Mouse (Mus musculus): ENCODE measurements around the gene Inpp5d.

The Inpp5d gene

DNA sequence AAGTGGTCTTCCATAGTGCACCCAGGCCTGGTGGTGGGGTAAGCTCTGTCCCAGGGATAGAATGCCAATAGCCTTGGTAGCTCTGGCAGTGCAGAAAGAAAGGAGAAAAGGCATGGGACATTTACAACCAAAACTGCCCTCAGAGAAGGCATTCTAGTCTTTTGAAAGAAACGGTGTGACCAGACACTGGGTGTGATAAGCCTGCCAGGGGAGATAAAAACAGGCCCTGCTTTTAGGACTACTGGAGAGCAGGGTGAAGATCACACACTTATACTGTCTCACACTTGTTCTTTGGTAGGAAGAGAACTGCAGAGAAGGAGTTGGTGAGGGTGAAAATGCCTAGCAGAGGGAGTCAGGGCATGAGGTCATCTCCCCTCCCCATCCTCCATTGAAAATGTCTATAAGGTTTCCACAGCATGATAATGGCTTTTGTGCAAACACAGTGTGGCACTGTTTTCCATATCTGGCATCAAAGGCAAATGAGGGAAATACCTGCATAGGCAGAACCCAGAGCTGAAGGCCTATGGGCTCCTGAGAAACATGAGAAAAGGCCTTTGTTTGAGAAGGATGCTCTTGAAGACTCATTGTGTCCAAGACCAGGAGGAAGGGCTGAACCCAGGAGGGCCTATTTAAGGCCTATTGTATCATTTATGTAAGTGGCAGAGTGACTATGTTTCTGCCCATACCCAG, 4.0 kb downstream of the Inpp5d start:
- no peak for DNase-seq (ENCODE audit: extremely low spot score)

DNA sequence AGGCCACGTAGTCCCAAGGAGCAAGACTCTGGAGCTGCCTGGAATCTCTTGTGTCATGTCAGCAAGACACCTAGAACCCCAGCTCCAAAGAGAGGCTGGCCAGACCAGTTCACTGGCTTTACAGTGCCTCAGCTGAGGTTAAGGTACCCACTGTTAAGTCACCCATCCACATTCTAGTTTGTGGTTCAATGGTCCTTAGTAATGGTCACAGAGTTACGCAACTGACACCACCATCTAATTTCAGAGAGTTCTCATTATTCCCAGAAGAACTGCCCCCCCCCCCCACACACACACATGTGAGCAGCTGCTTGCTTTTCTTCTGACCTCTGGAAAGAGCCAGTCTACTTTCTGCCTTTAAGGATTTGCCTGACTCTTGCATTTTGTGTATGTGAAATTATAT, 4.7 kb downstream of the Inpp5d start:
- DNase-seq (ENCODE audit: extremely low spot score), result no peak

DNA sequence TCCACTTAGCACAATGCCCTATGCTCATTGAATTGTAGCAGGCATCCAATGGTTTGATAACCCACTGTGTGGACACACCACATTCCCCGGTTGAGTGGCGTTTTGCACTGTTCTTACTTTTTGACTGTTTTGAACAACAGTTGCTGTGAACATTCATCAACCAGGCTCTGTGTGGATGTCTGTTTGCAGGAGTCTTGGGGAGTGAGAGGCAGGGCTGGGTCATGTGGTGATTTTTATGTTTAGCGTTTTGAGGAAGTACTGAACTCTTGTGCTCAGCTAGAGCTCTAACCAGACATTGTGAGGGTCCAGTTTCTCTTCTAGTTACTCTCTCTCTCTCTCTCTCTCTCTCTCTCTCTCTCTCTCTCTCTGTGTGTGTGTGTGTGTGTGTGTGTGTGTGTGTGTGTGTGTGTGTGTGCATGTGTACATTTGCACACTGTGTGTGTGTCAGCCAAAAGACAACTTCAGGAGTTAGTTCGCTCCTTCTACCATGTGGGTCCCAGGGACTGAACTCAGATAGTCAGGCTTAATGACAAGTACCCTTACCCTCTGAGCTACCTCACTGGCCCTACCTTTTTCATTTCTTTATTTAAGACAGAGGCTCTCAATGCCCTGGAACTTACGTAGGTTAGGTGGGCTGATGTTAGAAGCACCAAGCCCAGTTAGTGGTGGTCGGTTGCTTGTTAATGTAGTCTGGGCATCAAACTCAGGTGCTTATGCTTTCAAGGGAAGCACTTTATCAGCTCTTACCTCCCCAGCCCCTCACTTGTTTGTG, 5.3 kb downstream of the Inpp5d start:
- DNase-seq (ENCODE audit: extremely low spot score), result no peak

DNA sequence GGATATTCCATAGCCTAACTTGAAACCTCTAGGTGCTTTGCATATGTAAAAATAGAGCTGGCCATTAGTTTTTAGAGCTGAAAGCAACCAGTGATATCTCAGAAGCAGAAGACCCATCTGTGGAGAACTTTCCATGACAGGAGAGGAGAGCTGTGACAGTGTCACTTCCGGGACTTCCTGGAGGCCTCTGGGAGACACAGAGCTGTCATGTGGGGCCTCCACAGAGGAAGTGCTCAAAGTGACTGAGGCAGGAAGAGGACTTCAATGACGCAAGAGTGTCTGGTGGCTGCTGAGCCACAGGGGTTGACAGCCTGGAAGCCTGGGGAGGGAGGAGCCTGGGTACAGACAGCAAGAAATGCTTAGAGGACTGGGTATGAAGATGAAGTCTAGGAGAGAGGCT, 6.2 kb downstream of the Inpp5d start:
- no peak for DNase-seq (ENCODE audit: extremely low spot score)

DNA sequence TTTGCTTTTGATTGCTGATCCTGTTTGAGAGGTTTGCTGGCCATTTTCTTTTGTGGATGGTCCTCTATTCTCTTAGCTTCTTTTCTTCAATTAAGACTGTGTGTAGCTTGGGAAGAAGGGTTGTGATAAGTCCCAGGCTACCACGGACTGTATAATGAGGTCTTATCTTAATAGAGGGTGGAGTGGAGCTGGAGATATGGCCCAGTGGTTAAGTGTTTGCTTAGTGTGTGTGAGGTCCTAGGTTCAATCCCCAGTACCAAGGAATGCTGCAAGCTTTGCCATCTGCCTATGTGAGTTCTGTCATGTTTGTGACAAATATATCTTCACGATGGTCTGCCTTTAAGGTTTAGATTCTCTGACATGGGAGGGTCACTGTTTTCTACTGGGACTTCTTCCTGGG, 8.0 kb downstream of the Inpp5d start:
- DNase-seq (ENCODE audit: extremely low spot score), result no peak

DNA sequence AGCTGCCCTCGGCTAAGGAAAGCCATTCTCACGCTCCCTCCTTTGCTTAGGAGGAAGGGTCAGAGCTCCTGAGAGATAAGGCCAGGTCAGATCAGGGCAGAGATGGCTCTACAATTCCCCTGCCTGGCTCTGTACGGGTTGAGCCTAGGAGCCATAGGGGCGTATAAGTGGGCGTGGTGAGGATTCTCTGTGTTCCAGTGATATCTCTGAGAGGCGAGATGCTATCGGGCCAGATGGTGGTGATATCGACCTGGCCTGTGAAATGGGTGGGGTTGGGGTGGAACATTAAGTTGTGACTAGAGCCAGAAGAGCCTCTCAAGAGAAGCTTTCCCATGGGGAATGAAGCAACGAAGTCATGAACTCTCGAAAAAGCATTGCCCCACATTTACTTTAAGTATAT, 11.5 kb downstream of the Inpp5d start:
- DNase-seq (ENCODE audit: extremely low spot score), result no peak

DNA sequence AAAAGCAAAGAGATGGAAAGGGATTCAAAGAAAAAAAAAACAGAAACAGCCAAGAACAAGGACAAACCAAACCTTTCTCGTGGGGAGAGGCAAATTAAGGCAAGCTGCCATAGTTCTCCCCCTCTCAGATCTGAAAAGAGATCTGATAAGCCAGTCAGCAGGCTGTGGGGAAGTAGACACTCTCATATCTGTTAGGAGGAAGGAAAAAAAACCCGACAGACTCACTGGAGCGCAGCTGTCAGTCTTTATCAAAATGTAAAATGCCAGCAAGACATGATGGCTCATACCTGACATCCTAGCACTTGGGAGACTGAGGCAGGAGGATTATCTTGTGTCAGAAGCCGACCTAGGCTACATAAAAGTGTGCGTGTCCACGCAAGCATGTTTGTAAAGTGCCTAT, 12.1 kb downstream of the Inpp5d start:
- no peak for DNase-seq (ENCODE audit: extremely low spot score)

DNA sequence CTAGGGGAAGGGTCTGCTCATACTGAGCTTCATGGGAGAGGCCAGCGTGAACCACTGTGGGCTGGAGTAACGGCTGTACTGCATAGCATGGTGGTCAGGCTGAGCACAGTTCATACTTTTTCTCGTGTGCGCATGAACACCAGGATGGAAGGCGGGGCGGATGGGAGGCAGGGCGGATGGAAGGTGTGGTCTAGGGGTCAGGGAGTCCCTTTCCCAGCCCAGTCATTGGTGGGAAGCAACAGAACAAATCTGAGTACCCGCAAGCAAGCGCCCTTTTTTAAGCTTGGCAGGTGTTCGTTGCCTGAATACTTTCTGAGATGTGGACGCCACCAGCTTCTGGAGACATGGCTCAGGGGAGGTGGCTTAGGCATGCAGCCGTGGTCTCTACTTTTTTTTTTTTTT, 16.6 kb downstream of the Inpp5d start:
- DNase-seq (ENCODE audit: extremely low spot score), result no peak

DNA sequence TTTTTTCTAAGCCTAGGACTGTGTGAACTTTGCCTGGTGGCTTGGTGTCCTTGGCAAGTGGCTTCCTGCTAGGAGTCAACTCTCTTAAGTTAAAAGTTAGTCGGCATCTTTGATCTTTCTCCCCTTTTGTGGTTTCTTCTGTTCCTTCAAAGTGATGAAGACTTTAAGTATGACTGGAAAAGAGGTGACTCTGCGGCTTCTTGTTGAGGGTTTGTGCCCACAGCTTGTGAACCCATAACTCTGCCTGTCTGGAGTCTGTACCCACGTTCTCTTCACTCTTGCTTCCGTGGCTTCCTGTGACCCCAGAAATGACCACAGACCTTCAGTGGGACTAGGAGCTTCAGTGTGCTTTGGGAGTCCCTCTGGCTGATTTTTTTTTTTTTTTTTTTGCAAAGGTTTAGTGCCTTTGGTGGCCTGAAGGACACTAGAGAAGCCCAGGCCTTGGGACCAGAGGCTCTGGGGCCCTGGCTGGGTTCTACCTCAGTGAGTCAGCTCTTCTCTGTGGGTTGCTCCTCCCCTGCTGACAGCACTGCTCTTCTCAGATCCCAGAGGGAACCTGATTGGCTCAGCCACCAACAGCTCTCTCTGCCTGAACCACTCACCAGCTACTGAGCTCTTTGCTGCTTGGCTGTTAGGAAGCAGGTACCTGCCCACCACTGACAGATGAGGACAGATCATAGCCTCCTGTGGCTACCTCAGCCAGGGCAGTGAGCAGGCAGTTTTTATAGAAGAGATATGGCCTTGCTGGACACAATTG, 17.2 kb downstream of the Inpp5d start:
- no peak for DNase-seq (ENCODE audit: extremely low spot score)

DNA sequence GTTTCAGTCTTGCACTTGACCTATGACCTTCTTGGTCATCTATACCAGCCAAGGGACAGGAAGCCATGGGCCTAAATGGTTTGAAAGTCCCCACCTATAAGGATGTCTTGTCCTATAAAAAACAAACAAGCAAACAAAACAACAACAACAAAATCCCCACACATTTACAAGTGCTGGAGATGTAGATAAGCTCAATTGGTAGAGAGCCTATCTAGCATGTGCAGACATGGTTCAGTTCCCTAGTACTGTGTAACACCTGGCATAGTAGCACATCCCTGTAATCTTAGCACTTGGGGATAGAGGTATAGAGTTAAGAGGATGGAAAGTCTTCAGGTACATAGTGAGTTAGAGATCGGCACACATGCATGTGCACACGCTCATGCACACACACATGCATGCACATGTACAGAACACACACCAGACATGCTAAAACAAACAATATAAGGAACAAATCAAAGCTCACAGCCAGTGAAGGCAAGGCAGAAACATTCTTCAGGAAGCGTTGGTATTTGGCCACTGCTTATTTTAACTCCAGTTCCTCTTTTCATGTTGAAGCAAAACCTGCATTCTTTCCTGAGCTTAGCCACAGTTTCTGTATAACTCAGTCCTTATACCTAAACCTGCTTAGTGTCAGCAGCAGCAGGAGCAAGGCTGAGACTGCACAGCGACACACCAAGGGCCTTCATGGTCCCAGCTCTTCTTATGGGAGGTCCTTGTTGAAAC, 17.9 kb downstream of the Inpp5d start:
- DNase-seq (ENCODE audit: extremely low spot score), result no peak

DNA sequence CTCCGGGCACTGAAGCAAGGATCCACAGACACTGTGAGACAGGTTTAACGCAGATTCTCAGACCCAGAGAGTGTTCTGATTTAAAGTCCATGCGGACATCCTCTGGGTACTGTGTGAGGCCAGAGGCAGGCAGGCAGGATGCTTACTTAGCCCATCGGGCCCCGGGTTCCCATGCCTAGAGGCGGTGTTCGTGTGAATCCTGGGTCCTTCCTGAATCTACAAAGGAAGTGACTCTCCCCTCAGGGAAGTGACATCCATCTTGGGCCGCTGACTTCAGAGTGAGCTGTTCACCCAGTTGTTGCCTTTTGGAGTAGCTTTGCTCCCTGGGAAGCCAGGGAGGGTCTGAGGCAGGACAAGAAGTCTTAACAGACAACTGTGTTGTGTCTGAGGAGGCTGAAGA, 19.6 kb downstream of the Inpp5d start:
- no peak for DNase-seq (ENCODE audit: extremely low spot score)

DNA sequence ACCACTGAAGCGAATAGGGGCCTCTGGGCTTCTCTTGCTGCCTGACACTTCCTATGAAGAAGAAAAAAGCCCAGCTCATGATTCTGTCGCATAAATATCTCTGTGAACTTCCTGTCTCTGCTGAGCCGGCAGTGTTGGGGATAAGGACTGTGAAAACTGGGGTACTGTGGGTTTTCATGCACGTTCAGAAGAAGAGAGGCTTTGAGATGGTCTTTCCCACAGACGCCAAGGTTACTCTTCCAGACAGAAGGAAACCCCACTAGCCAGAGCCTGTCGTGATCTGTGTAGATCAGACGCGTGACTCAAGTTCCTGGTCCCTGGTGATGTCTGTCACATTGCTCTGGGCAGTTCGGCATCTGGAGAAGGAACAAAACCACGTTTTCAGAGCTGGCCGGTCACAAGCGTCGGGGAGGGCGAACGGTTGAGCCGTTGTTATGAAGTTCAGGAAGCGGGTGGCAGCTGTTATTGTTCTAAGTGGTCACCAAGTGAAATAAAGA, 20.1 kb downstream of the Inpp5d start:
- DNase-seq (ENCODE audit: extremely low spot score), result no peak

DNA sequence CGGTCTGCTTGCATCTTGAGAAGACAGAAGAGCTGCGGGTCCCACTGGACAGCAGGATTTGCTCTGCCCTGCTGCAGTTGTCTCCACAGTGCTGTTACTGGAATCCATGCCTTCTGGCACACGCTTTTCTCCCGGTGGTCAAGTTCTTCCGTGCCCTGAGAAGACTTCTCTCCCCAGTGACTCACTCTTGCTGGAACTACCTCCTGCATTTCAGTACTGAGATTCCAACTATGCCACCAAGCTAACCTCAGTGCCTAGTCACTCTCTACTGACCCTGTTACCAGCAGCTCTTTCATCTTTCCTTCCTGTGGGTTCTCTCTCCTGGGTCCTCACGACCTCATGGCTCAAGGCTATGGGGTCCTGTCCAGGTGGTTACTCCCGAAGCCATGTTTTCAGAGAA, 22.9 kb downstream of the Inpp5d start:
- DNase-seq (ENCODE audit: extremely low spot score), result no peak

DNA sequence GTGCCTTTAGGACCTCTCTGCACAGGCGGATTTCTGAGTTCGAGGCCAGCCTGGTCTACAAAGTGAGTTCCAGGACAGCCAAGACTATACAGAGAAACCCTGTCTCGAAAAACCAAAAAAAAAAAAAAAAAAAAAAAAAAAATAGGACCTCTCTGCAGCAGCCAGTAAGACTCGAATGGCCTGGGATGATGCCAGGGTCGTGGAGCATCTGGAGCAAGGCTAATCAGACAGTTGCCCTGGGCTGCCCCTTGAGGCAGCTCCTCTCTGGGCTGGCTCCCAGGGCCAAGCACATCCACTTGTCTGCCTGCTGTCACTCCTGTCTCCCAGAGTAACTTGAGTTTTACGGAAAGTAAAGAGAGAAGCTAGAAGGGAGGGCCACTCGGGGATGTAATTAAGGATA, 24.9 kb downstream of the Inpp5d start:
- no peak for DNase-seq (ENCODE audit: extremely low spot score)

DNA sequence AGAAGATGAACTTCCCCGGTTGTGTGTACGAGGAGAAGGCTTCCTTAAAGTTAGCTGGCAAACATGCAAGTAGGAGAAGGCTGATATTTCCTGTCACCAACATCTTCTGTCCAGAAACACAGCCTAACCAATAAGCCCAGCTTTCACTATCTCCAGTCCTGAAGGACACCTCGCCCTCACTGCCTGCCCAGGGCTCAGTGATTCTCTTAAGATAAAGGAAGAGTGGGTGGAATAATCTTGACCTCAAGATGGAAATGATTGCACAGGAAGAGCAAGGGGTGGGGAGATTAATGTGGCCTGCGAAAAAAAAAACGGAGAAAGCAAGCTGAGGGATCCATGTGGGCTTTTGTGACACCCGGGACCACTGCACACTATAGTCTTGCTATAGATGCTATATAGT, 25.6 kb downstream of the Inpp5d start:
- DNase-seq (ENCODE audit: extremely low spot score), result no peak

DNA sequence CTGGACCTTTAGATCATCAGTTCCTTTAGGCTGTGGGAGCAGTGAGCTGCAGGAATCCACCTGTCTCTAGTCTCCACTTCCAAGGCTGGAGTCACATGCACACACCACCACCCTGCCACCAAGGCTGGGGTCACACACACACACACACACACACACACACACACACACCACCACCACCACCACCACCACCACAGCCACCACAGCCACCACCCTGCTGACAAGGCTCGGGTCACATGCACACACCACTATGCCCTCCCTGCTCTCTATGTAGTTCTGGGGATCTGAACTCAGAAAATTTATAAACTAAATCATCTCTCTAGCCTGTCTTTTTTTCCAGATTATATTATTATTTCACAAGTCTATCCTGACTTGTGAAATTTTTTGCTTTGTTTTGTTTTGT, 27.7 kb downstream of the Inpp5d start:
- no peak for DNase-seq (ENCODE audit: extremely low spot score)

DNA sequence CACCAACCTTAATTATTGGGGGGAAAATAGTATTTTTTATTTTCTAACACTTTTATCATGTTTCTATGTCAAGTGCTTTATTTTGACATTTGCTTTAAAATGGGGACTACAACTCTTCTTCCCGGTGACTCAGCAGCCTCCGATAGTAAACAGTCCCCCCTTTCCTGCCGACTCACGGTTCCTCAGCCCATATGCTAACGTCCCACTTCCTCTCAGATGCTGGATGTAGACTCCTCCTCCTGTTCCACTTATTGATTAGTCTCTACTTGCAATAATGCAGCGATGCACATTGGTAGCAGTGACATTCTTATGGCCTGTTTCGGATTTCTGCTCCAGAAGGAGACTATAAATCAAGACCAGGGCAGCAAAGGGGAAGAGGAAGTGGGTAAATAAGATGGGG, 28.5 kb downstream of the Inpp5d start:
- DNase-seq (ENCODE audit: extremely low spot score), result no peak

DNA sequence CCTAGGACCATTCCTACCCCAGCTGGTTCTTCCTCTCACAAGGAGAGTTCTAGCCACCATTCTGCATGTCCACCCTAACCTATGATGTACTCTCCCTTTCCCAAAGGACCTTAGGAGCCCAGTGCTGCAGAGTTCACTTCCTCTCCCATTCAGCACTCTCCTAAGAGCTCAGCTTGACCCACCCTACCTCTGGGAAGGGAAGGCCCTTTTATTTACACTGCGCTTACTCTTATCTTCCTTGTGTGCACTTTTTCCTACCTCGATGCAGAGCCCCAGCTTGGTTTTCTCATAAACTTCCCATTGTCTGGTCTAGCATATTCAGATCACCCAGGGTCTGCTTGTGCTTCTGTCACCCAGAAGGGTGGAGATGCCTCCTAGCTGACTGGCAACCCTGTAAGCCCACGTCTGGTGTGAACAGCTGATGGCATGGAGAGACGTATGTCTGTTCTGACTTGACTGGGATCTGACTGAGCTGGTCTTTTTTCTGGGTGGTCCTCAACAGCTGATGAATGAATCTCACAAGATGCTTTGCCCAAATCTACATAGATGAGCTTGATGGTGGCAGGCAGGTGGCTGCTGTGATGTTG, 29.2 kb downstream of the Inpp5d start:
- no peak for DNase-seq (ENCODE audit: extremely low spot score)

DNA sequence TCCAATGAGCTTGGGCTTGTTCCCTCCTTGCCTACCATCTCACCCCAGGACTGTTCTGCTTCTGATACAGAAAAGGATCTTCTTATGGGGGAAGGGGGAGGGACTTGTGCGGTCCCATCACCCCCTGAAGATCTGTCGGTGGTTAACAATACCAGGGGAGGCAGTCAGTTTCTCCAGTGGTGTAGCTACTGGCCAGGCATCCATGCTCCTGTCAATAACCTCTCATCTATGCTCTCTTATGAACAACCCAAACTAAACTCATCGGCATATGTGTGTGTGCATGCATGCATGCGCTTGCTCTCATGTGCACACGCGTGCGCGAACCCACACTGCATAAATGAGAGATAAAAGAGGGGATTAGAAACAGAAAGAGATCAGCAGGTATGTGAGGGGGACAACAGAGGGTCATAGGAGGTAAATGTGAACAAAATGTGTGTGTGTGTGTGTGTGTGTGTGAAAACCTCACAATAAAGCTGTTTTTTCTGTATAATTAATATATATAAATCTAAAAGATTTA, 29.9 kb downstream of the Inpp5d start:
- no peak for DNase-seq (ENCODE audit: extremely low spot score)

DNA sequence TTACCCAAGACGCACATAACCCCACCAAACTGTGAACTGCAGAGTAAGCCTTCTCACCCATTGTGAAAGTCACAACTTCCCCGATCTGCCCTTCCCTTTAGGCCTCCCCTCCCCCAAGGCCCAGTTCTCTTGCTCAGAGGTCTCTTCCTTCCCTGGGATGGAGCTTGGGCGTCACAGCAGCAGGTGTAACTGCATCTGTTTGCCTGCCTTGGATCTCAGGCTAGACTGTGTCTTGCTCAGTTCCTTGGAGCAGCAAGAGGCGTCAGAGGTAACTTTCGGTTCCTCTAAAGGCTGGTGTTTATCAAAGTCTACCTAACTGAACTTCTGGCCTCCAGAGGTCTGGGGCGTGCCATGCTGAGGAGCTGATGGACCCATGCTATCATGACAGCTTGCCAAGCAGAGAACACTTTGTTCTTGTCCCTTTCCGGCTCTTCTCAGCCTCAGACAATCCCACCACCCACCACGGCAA, 30.5 kb downstream of the Inpp5d start:
- DNase-seq (ENCODE audit: extremely low spot score), result no peak

DNA sequence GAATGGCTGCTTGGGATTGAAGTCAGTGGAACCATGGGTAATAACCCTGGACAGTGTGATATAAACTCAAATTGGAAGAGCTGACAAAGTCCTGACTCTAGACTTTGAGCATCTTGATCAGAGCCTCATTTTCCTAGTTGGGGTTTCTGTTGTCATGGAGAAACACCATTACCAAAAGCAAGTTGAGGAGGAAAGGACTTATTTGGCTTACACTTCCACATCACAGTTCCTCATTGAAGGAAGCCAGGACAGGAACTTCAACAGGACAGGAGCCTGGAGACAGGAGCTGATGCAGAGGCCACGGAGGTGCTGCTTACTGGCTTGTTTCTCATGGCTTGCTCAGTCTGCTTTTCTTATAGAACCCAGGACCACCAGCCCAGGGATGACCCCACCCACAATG, 31.3 kb downstream of the Inpp5d start:
- DNase-seq (ENCODE audit: extremely low spot score), result no peak
